ENCODE assay signal across 22 mouse cellular contexts in the genomic region with DNA sequence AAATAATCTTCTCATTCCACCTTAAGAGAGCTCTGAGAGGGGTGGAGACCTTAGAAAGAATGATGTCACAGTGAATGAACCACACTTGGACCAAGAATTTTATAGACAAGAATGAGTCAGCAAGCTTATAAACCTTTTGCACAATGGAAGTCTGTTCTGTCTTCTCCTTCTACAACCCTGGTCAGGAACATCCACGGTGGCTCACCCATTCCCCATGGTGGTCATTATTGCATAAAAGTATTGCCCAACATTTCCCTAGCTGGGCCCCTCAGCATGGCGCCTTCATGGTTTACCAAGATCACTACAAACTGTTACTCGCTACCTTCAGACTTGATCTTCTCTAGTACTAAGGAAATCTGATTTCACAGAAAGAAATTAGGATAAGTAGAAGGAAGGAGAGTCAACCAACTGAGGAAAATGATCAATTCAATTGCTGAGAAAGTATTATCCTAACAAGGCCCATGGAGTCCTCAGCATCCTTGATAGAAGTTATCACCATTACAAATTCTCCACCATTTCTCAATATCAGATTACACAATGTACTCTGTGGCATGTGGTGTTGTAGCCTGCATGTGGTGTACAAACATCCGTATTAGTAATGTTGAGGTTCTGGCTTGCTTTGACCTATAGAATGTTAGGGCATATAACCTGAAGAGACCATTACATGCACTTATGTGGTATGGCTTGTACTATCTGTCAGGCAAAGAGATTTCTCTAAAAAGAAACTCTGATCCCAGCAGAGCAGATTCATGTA.
A peak's percentile ranks its signal among the peaks of the same experiment; 100 is the strongest.
DNase-seq lines count a peak whose midpoint lies in the region; ATAC-seq and TF ChIP-seq lines count a peak whose summit lies in the region.
"Had no signal": no experiment of that assay in that cellular context is flagged by ENCODE, and none has a peak within 500 bp of the region (broad histone marks: within the 10 kb centered on the region; RNA-seq: fewer than 3 reads in every experiment).

No protein-coding gene starts in this region.

- H3K36me3 ChIP-seq in myocyte (ENCODE audit: control insufficient read depth, insufficient read depth), result no peaks in the 10 kb centered on the region
- H3K36me3 ChIP-seq: embryonic facial prominence, embryonic 10.5 days; forebrain, embryonic 15.5 days; heart, embryonic 15.5 days; hindbrain, embryonic 10.5 days; hindbrain, embryonic 15.5 days had no signal

- H3K4me2 ChIP-seq in myocyte (ENCODE audit: low read depth), result peak overlapping the region; percentile 16
- H3K4me2 ChIP-seq: forebrain, embryonic 15.5 days; heart, embryonic 11.5 days; heart, embryonic 15.5 days; hindbrain, embryonic 15.5 days had no signal

- no peaks in the 10 kb centered on the region for H3K27me3 ChIP-seq in myocyte (ENCODE audit: control insufficient read depth, insufficient read depth, insufficient read length)
- H3K27me3 ChIP-seq: forebrain, embryonic 15.5 days; heart, embryonic 15.5 days; hindbrain, embryonic 15.5 days had no signal

- peak; percentile 90 for ATAC-seq in granulocyte monocyte progenitor cell, adult 5-6 weeks (replicated peaks; ENCODE audit: poor library complexity, severe bottlenecking)
- ATAC-seq: forebrain, embryonic 15.5 days; intestine, embryonic 16.5 days had no signal

- intact Hi-C loops in heart, postnatal 36 days (cut with DNase I), result no loop called here

- no peak overlapping the region for H3ac ChIP-seq in myocyte (ENCODE audit: control insufficient read depth, insufficient read length)

- TF ChIP-seq POLR2A in myocyte (IDR thresholded peaks at IDR 0.05; ENCODE audit: insufficient read length, low read depth), result no peak

- no peaks in the 10 kb centered on the region for H3K79me2 ChIP-seq in myocyte (ENCODE audit: control insufficient read depth, insufficient read depth)

- no peak overlapping the region for H3K4me3 ChIP-seq in myocyte
- H3K4me3 ChIP-seq: embryonic facial prominence, embryonic 10.5 days; forebrain, embryonic 15.5 days; heart, adult 2 months; heart, embryonic 15.5 days; hindbrain, embryonic 10.5 days; hindbrain, embryonic 15.5 days had no signal

- peak; percentile 79 for DNase-seq in heart, adult 11 months
- DNase-seq in heart, postnatal 36 days, result no peak
- peak; percentile 59 for DNase-seq in Muller cell, postnatal 12 days (ENCODE audit: inconsistent ontology term)
- DNase-seq in thymus, adult 18-20 months, result no peak
- DNase-seq in adrenal gland, postnatal 36 days, result no peak
- no peak for DNase-seq in c-Kit-positive CD71-positive TER-119-positive erythroid progenitor cells, embryonic 14.5 days (ENCODE audit: low spot score)
- DNase-seq: adrenal gland, adult 2 months; cerebellum, adult 11-12 months; cerebellum, adult 9-10 months; cerebellum, postnatal 36 days; gastrocnemius, postnatal 36 days; heart, adult 2 months; heart, postnatal 14 days had no signal

TF ChIP-seq in myocyte, 11 proteins besides CTCF, POLR2A, EP300 and RAD21:
- TF ChIP-seq E2F4 (IDR thresholded peaks at IDR 0.05; ENCODE audit: insufficient read depth), result no peak
- TF ChIP-seq USF1 (IDR thresholded peaks at IDR 0.05; ENCODE audit: low read depth), result no peak
- TF ChIP-seq MYOG (IDR thresholded peaks at IDR 0.05; ENCODE audit: control insufficient read depth in 1 of 3, insufficient read depth in 1 of 3, insufficient read length in 2 of 3, low read depth in 2 of 3), result no peak
- no peak for TF ChIP-seq MAX (IDR thresholded peaks at IDR 0.05; ENCODE audit: low read depth)
- TF ChIP-seq CEBPB (IDR thresholded peaks at IDR 0.05; ENCODE audit: insufficient read depth, poor library complexity, severe bottlenecking), result peak; percentile 72; the same call in 1 of the 2 replicates
- TF ChIP-seq SRF (IDR thresholded peaks at IDR 0.05; ENCODE audit: control insufficient read depth, insufficient read length, low read depth), result no peak
- TF ChIP-seq TCF12 (IDR thresholded peaks at IDR 0.05; ENCODE audit: insufficient read depth, poor library complexity, severe bottlenecking), result no peak

Comparison
In these comparisons a context has a peak if more than half of its experiments do, and no peak if none do; other contexts are left out.
1. DNase-seq: peak in heart, adult 11 months (single experiment) and Muller cell, postnatal 12 days (single experiment); none in heart, postnatal 36 days (0 of 2), thymus, adult 18-20 months (0 of 2), adrenal gland, postnatal 36 days (0 of 2) and c-Kit-positive CD71-positive TER-119-positive erythroid progenitor cells, embryonic 14.5 days (single experiment).